Mouse (Mus musculus) forebrain, embryonic 16.5 days (tissue): ENCODE results near the gene Trnau1ap. TPM values are rescaled to one million over a fixed set of nuclear protein-coding genes. Genes with fewer than 3 reads are reported as not detected.

Experiments
- ATAC-seq: fragments of 200-750 bp; cut with Nextera tagmentation; 2 replicates; pipeline ENCODE4 v1.8.0; 2017; ENCODE audit warnings: mild to moderate bottlenecking, moderate library complexity
- H3K27ac ChIP-seq: fragments of 300-500 bp; sonication (generic); 2 replicates; pipeline ENCODE4 v1.5.1; 2014; ENCODE audit warnings: low read length, control low read depth
- H3K27me3 ChIP-seq: fragments of 300-500 bp; sonication (generic); replicated peaks from 2 replicates; pipeline ENCODE4 v1.6.1; 2014; ENCODE audit warnings: low read length; ENCODE audit not compliant: control insufficient read depth, insufficient read depth
- H3K36me3 ChIP-seq: fragments of 300-500 bp; sonication (generic); 2 replicates; pipeline ENCODE4 v1.6.1; 2014; ENCODE audit not compliant: control insufficient read depth, insufficient read depth
- H3K4me1 ChIP-seq: fragments of 300-500 bp; sonication (generic); replicated peaks from 2 replicates; pipeline ENCODE4 v1.6.1; 2014; ENCODE audit warnings: low read length; ENCODE audit not compliant: control insufficient read depth, insufficient read depth
- H3K4me2 ChIP-seq: fragments of 300-500 bp; sonication (generic); 2 replicates; pipeline ENCODE4 v1.6.1; 2014; ENCODE audit warnings: mild to moderate bottlenecking, low read length, control low read depth
- H3K4me3 ChIP-seq: fragments of 300-500 bp; sonication (generic); replicated peaks from 2 replicates; pipeline ENCODE4 v1.5.1; 2014; ENCODE audit warnings: mild to moderate bottlenecking, low read length, control low read depth
- H3K9ac ChIP-seq: fragments of 300-500 bp; sonication (generic); replicated peaks from 2 replicates; pipeline ENCODE4 v1.6.1; 2014; ENCODE audit warnings: low read depth, low read length, control low read depth
- H3K9me3 ChIP-seq: fragments of 300-500 bp; sonication (generic); 2 replicates; pipeline ENCODE4 v1.6.1; 2016; ENCODE audit warnings: low read length; ENCODE audit not compliant: control insufficient read depth
- WGBS: fragments of 180-500 bp; shearing (Covaris S2); extraction: QIAGEN DNeasy Blood & Tissue Kit; methylation state at CpG from one replicate; pipeline ENCODE4 v1.1.7; 2014; 5-methylcytosine and 5-hydroxymethylcytosine counted together
- polyA plus RNA-seq: library from polyadenylated mRNA; unstranded; fragments of >200 nt; fragmentation: Nextera tagmentation; extraction: Ambion mirVana; gene quantifications from 2 replicates; pipeline ENCODE4 v1.2.1, GENCODE M21; 2015

Gene Trnau1ap
- polyA plus RNA-seq, 1 experiment from 2014 or later = 86.4 TPM

DNA sequence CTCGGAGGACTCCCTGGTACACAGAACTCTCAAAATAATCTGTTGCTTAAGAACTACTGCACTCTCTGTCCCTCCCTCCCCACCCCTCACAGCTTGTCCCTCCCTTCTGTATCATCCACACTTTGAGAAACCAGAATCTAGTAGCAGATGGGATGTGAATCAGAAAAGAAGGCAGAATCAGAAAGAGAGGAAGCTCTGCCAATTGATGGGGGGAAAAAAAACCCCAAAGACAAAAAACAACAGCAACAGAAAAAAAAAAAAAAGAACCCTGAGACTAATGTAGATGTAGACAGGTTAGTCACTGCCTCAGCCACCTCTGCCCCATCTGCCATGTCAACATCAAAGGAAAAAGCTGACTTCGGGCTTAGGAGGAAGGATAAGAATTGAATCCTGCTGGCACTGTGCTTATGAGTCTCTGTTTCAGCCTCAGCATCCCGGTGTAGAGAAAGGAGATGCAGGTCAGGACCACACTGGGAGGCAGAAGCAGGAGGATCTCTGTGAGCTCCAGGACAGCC, 62.4 kb downstream of the Trnau1ap start:
- ATAC-seq = no peak
- no peaks in the 10 kb centered on the region for H3K9me3 ChIP-seq

DNA sequence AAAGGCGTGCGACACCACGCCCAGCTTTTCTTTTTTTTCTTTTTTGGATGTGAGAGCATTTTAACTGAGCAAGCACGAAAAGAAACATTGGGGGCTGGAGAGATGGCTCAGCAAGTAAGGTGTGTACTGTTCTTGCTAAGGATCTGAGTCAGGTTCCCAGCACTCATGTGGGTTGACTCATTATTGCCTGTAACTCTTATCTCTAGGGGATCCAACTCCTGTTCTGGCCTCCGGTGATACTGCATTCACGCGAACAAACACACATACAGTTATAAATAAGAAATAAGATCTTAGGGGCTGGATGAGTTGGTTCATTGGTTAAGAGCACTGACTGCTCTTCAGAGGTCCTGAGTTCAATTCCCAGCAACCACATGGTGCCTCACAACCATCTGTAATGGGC, 66.0 kb downstream of the Trnau1ap start:
- Histone ChIP-seq H3K27ac (no peak overlapping the region), H3K4me3 (no peak overlapping the region), H3K36me3 (no peaks in the 10 kb centered on the region), H3K27me3 (no peaks in the 10 kb centered on the region), H3K4me2 (no peak overlapping the region), H3K4me1 (peaks cover 19% of the 10 kb centered on the region), H3K9me3 (no peaks in the 10 kb centered on the region), H3K9ac (no peak overlapping the region)
- no peak for ATAC-seq
- 96% methylated on average over 7 of the region's 7 CpGs for WGBS

More for the DNA sequence above, 62.4 kb downstream of the Trnau1ap start:
- Histone ChIP-seq H3K27ac (no peak overlapping the region), H3K4me1 (peaks cover 10% of the 10 kb centered on the region), H3K4me2 (no peak overlapping the region), H3K36me3 (no peaks in the 10 kb centered on the region), H3K4me3 (no peak overlapping the region), H3K27me3 (no peaks in the 10 kb centered on the region), H3K9ac (no peak overlapping the region)
- 89% methylated on average over 3 of the region's 3 CpGs for WGBS

DNA sequence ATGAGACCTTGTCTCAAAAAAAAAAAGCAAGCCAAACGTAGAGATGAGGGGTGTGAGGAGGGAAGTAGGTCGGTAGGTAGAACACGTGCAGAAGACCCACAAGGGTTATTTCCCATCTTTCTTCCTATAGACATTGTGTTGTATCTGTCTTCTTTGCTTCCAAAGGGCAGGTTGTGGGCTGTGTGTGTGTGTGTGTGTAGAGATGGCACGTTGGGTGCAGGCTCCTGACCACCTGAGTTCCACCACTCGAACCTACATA, 67.1 kb downstream of the Trnau1ap start:
- 75% methylated on average over 5 of the region's 5 CpGs for WGBS
- Histone ChIP-seq H3K27ac (no peak overlapping the region), H3K36me3 (no peaks in the 10 kb centered on the region), H3K9ac (no peak overlapping the region), H3K4me2 (no peak overlapping the region), H3K27me3 (no peaks in the 10 kb centered on the region), H3K4me3 (no peak overlapping the region), H3K9me3 (no peaks in the 10 kb centered on the region), H3K4me1 (peaks cover 19% of the 10 kb centered on the region)
- ATAC-seq = no peak

Other genes starting within 250 kb of the Trnau1ap start
- gene Oprd1, start 185.1 kb downstream of the Trnau1ap start, polyA plus RNA-seq = 0.30 TPM in 1 of 2 replicates, not detected in the other
- 154 and 171 TPM in 2 replicates for gene Ythdf2, start 117.2 kb downstream of the Trnau1ap start, polyA plus RNA-seq
- 44.3 and 55.3 TPM in 2 replicates for gene Gmeb1, start 67.9 kb downstream of the Trnau1ap start, polyA plus RNA-seq
- gene Taf12, start 55.2 kb downstream of the Trnau1ap start, polyA plus RNA-seq = 43.5 and 43.8 TPM in 2 replicates
- gene Rab42, start 26.2 kb downstream of the Trnau1ap start, polyA plus RNA-seq = 0.80 and 1.4 TPM in 2 replicates
- 51.3 and 52.3 TPM in 2 replicates for gene Rcc1, start 24.1 kb upstream of the Trnau1ap start, polyA plus RNA-seq
- gene Phactr4, start 93.0 kb upstream of the Trnau1ap start, polyA plus RNA-seq = 9.7 and 11.6 TPM in 2 replicates
- 20.4 and 23.5 TPM in 2 replicates for gene Med18, start 134.4 kb upstream of the Trnau1ap start, polyA plus RNA-seq
- gene Sesn2, start 181.0 kb upstream of the Trnau1ap start, polyA plus RNA-seq = 6.1 and 8.3 TPM in 2 replicates
- gene Atpif1, start 204.1 kb upstream of the Trnau1ap start, polyA plus RNA-seq = 1,102 and 1,203 TPM in 2 replicates
- gene Dnajc8, start 206.0 kb upstream of the Trnau1ap start, polyA plus RNA-seq = 132 and 140 TPM in 2 replicates
- 0.25 and 0.39 TPM in 2 replicates for gene Ptafr, start 234.5 kb upstream of the Trnau1ap start, polyA plus RNA-seq